In genomic region chr5:66746761-66747160, GRCm38 (mm10) we compare ENCODE assay signal across 10 mouse cellular contexts. TPM values are rescaled to one million over a fixed set of nuclear protein-coding genes. Genes with fewer than 3 reads are reported as not detected.
DNase-seq lines count a peak whose midpoint lies in the region; ATAC-seq and TF ChIP-seq lines count a peak whose summit lies in the region.
"Had no signal": no experiment of that assay in that cellular context is flagged by ENCODE, and none has a peak within 500 bp of the region (broad histone marks: within the 10 kb centered on the region; RNA-seq: fewer than 3 reads in every experiment).

No protein-coding gene starts in this region.

- intact Hi-C loops in gastrocnemius, adult 2 months (cut with DNase I): loop anchor here (2.0 to 5.0 kb wide), 3 partner anchors 14 to 201 kb away; no protein-coding TSS in a partner anchor
- intact Hi-C loops in gastrocnemius, postnatal 36 days (cut with DNase I): no loop called here

- H3K9me3 ChIP-seq in E14TG2a.4 (ENCODE audit: low read length): 0 out of 2 replicates have a peak, but pooled peaks cover 4% of the 10 kb centered on the region
- H3K9me3 ChIP-seq in forebrain, postnatal 0 days (ENCODE audit: low read length): no peaks in the 10 kb centered on the region
- no peaks in the 10 kb centered on the region for H3K9me3 ChIP-seq in liver, embryonic 13.5 days (replicated peaks)
- H3K9me3 ChIP-seq: liver, embryonic 15.5 days had no signal

- peak overlapping the region; percentile 95 for H3K27ac ChIP-seq in gastrocnemius, adult 2 months
- H3K27ac ChIP-seq in forebrain, postnatal 0 days (ENCODE audit: low read depth, low read length): peak overlapping the region; percentile 89
- no peak overlapping the region for H3K27ac ChIP-seq in liver, embryonic 13.5 days
- H3K27ac ChIP-seq: liver, embryonic 15.5 days had no signal

- no peak for ATAC-seq in forebrain, postnatal 0 days
- no peak for ATAC-seq in liver, embryonic 13.5 days (ENCODE audit: low read depth)

- H3K27me3 ChIP-seq in E14TG2a.4 (ENCODE audit: insufficient read depth, low read length): peaks cover 63% of the 10 kb centered on the region
- no peaks in the 10 kb centered on the region for H3K27me3 ChIP-seq in forebrain, postnatal 0 days (ENCODE audit: insufficient read depth, low read length)
- H3K27me3 ChIP-seq in liver, embryonic 13.5 days: peaks cover 47% of the 10 kb centered on the region

- H3K36me3 ChIP-seq in E14TG2a.4 (ENCODE audit: insufficient read depth, low read length): no peaks in the 10 kb centered on the region
- no peaks in the 10 kb centered on the region for H3K36me3 ChIP-seq in forebrain, postnatal 0 days (ENCODE audit: insufficient read depth)
- H3K36me3 ChIP-seq in liver, embryonic 13.5 days: no peaks in the 10 kb centered on the region
- H3K36me3 ChIP-seq: liver, embryonic 15.5 days had no signal

- peak overlapping the region; percentile 94 for H3K4me2 ChIP-seq in forebrain, postnatal 0 days (ENCODE audit: low read depth)
- peak overlapping the region; percentile 70 for H3K4me2 ChIP-seq in liver, embryonic 13.5 days

- H3K4me3 ChIP-seq in gastrocnemius, adult 2 months: peak overlapping the region; percentile 95
- H3K4me3 ChIP-seq in E14TG2a.4 (replicated peaks; ENCODE audit: low read length): peak overlapping the region; percentile 84
- peak overlapping the region; percentile 73 for H3K4me3 ChIP-seq in forebrain, postnatal 0 days (ENCODE audit: low read depth, low read length)
- H3K4me3 ChIP-seq in liver, embryonic 13.5 days (replicated peaks): peak overlapping the region; percentile 53

- H3K4me1 ChIP-seq in E14TG2a.4 (replicated peaks; ENCODE audit: low read depth, low read length): peaks cover 26% of the 10 kb centered on the region
- H3K4me1 ChIP-seq in forebrain, postnatal 0 days (ENCODE audit: insufficient read depth): peaks cover 23% of the 10 kb centered on the region
- H3K4me1 ChIP-seq in liver, embryonic 13.5 days (replicated peaks): no peaks in the 10 kb centered on the region

- WGBS in forebrain, postnatal 0 days: 12% methylated on average over 11 of the region's 11 CpGs
- WGBS in liver, embryonic 13.5 days (ENCODE audit: insufficient replicate concordance): 5% methylated on average over 11 of the region's 11 CpGs

- TF ChIP-seq CTCF in gastrocnemius, adult 2 months (IDR thresholded peaks at IDR 0.05): no peak
- TF ChIP-seq CTCF in E14TG2a.4 (conservative IDR thresholded peaks at IDR 0.05; ENCODE audit: low read length): no peak
- no peak for TF ChIP-seq CTCF in forebrain, postnatal 0 days (IDR thresholded peaks at IDR 0.05; ENCODE audit: low read depth)

- no peak for DNase-seq in gastrocnemius, adult 2 months
- no peak for DNase-seq in gastrocnemius, postnatal 36 days
- no peak for DNase-seq in forebrain, postnatal 0 days
- no peak for DNase-seq in liver, embryonic 13.5 days
- DNase-seq in B cell, adult 2 months: no peak
- DNase-seq in spleen, postnatal 10 days (ENCODE audit: low spot score in 2 of 2): no peak
- DNase-seq in adrenal gland, postnatal 14 days: no peak

- peak overlapping the region; percentile 87 for H3K9ac ChIP-seq in forebrain, postnatal 0 days
- H3K9ac ChIP-seq in liver, embryonic 13.5 days: no peak overlapping the region
- H3K9ac ChIP-seq: liver, embryonic 15.5 days had no signal

RNA-seq across cellular contexts. Expression of gene Limch1, which starts 1.1 kb away (rescaled TPM):
- total RNA-seq in gastrocnemius, adult 2 months (2021): 100 to 1,000 TPM; 106 to 139 TPM
- total RNA-seq in gastrocnemius, postnatal 36 days (2021): 100 to 1,000 TPM in 1 of 2 experiments, 10 to 100 TPM in 1; 97.7 to 103 TPM
- total RNA-seq in forebrain, postnatal 0 days (2014; rRNA removed): 114 and 133 TPM in 2 replicates
- 49.5 and 62.8 TPM in 2 replicates for polyA plus RNA-seq in forebrain, postnatal 0 days (2015; fragmentation: Nextera tagmentation; extraction: Ambion mirVana)
- polyA plus RNA-seq in liver, embryonic 13.5 days (2015; fragmentation: Nextera tagmentation; extraction: Ambion mirVana): 2.0 and 2.3 TPM in 2 replicates
- total RNA-seq in adrenal gland, postnatal 14 days (2021): 90.6 and 96.8 TPM in 2 replicates
- polyA plus RNA-seq: C2C12 had no signal
